Mouse (Mus musculus) WW6 (cell line): Measurements from ENCODE around the gene Acat2.
"Not testable (repeated sequence)": the region's sequence is repeated elsewhere in the genome, so short reads cannot be mapped to it uniquely, and the experiment has no call there.

ENCODE experiments used
- DNase-seq: peaks from one replicate; pipeline ENCODE4 v3.0.0-alpha.2; 2013; ENCODE audit warnings: low read depth, low spot score

Gene Acat2

GRCm38 (mm10) chr17:12959377-12959776, 1.2 kb downstream of the Acat2 start:
- DNase-seq, result not testable (repeated sequence)

GRCm38 (mm10) chr17:12956664-12957063, 3.9 kb downstream of the Acat2 start:
- no peak for DNase-seq

DNA sequence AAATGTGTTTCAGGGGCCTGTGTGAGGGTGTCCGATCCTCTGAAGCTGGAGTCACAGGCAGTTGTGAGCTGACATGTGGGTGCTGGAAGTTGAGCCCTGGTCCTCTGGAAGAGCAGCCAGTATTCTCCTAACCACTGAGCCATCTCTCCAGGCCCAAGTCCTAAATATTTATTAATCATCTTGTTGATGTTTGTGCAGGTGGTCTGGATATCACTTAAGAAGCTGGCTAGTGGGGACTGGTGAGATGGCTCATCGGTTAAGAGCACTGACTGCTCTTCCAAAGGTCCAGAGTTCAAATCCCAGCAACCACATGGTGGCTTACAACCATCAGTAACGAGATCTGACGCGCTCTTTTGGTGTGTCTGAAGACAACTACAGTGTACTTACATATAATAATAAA, 10.9 kb downstream of the Acat2 start:
- no peak for DNase-seq

- DNase-seq, result no peak
These were observed 17.9 kb downstream of the Acat2 start for GRCm38 (mm10) chr17:12942459-12943162.

DNA sequence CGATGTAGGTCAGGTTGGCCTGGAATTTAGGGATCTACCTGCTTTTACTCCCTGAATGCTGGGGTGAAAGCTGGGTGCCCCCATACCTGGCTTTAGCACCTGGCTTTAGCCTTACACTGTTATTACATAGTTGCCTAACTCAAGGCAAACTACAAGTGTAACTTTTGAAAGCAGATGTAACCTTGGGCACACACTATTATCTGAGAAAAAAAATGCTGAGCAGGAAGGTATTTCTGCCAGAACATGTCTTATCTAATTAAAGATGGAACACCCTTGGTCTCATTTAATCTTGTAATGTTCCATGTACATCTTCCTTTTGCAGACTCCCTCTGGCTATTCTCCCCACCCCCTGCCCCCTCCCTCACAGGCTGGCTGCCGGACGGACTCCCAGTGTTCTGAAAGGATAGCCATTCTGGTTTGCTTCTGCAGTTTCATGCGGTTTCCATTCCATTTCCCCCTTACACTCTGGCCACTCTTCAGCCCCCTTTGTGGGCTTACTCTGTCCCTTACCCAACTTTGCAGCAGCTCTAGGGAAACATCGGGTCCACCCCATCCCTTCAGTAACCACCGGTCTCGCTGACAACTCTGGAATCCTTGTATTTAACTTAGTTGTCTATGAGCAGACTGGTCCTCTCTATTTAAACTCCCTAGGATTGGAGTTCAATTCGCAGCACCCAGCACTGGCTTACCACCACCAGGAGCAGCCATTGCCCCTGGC, 18.8 kb downstream of the Acat2 start:
- DNase-seq, result no peak

- DNase-seq, result no peak
These were observed 20.3 kb downstream of the Acat2 start, which contains the start of gene Acat3 for GRCm38 (mm10) chr17:12940151-12940805. Acat3 (minus strand) TSS chr17:12940600.

GRCm38 (mm10) chr17:12939377-12940148, 21.0 kb downstream of the Acat2 start:
- not testable (repeated sequence) for DNase-seq

DNA sequence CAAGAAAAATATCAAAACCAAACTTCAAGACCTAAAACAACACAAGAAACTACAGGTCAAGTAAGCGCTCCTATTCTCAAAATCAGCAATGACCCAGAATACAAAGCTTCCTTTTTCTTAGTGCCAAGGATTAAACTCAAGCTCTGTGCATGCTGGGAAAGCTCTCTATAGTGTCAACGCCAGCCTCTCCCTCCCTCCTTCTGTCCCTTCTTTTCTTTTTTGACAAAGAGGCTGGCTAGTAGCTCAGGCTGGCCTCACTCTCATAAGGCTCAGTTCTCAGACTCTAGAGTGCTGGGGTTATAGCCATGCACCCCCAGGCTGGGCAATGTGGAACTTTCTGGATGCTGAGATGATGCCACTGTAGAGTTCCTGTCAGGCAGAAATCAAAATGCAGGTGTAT, 22.5 kb downstream of the Acat2 start:
- DNase-seq, result no peak

- DNase-seq, result no peak
These were observed 23.1 kb downstream of the Acat2 start for GRCm38 (mm10) chr17:12937412-12937970.

DNA sequence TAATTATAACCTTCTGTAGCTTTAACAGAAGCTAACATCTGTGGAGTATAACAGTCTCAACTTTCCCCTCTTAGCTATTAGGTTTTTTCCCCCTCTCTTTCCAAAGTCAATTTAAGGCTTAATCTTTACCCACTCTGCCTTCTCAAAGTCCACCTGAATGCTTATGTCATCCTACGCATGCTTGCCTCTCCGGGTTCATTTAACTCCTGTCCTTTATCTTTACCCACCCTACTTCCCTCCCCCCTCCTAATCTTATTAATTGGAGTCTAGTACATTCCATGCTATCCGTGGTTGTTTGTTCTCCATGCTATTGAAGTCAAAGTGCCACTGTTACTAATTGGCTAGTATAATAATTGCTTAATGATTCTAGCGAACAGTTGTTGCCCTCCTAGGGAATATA, 24.8 kb downstream of the Acat2 start:
- no peak for DNase-seq

DNA sequence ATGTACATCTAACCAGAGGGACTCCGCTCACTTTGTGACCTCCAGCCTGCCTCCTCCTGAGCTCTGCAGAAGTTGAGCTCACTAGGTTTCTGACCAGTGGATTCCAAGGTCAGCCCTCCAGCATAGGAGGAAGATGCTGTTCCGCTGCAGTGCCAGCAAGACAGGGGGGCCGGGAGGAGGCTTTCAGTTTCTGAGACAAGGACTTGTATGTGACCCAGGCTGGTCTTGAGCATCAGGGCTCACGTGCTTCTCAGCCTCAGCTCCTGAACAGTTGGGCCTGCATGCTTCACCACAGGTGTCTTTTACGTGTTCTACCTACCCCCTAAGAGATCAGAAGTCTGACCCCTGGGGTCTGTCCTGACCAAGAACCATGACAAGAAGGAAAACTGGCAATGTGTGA, 29.0 kb downstream of the Acat2 start:
- not testable (repeated sequence) for DNase-seq

DNA sequence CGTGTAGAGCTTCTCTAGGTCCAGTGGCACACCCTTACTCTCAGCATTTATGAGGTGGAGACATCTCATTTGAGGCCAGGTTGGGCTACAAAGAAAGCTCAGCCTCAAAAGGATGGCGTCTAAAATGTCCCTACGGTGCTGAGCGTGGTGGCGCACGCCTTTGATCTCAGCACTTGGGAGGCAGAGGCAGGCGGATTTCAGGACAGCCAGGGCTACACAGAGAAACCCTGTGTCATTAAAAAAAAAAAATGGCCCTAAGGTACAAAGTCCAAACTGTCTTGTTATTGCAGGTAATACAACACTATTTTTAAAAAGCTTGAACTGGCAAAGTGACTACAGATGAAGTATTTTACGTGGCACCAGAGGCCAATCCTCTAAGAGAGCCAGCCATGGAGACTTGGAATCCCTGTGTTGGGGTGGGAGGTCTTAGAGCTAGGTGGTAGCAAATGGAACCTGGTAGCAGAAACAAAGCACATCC, 34.8 kb downstream of the Acat2 start:
- no peak for DNase-seq

DNA sequence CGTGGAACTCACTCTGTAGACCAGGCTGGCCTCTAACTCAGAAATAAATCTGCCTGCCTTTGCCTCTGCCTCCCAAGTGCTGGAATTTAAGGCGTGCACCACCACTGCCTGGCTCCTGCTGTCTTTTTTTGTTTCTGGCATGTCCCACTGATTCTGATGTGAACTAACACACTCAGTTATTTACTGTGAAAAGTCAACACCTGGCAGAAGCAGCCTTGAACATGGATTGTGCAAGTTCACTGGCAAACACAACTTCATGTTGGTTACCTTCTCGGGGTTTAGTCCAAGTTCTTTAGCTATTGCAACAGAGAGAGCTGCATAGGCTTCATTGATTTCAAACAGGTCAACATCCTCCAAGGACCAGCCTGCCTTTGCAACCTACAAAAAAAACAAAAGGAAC, 35.5 kb downstream of the Acat2 start:
- DNase-seq, result no peak

DNA sequence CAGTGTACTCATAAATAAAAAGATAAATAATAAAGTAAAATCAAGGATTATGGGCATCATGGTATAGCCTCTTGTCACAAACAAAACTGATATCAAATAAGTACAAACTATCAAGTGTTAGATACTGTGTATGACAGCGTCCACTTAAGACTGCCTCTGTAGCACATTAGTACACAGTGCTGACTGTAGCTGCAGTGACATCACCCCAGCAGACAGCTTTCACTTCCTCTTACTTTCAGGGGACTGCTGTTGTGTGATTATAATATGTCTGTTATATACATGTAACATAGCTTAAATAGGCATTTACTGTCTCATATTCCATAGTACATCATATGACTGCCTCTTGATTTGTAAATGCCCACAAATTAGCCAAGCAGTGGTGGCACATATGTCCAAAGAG, 39.5 kb downstream of the Acat2 start:
- DNase-seq, result no peak

- peak; percentile 34 for DNase-seq
These were observed 43.8 kb downstream of the Acat2 start for GRCm38 (mm10) chr17:12916588-12917380.

DNA sequence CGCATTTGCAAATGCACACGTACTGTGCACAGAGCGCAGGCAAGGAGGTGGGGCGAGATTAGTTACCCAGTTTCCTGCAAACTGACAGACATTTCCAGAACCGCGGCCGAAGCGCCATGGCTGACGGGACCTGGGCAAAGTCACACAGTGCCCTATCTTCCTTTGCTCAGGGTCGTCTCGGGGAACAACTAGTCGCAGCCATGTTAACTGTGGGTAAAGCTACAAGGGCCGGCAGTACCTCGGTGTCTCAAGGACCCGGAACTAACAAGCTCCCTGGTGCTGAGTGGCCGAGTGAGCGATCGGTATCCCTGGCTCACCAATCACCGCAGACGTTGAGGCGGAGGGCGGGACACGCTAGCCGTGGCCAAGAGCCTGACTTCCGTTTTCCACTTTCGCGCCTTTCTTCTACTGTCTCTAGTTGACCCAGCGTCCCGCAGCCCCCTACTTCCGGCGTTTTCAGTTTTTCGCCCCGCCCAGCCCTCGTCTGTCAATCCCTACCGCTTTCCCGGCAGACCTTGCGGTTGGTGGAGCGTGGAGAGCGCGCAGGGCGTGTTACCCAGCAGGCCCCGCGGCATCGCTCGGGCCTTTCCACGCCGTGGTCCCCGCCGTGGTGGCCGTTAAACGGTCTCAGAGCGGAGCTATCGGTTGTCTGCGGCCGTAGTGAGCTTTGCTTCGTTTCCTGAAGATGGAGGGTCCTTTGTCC, 44.5 kb downstream of the Acat2 start, which contains the start of gene Mrpl18:
Gene Mrpl18 (minus strand): TSS at position 465 of the 703 bp plus-strand sequence.
- peak; percentile 98 for DNase-seq

GRCm38 (mm10) chr17:12915488-12915880, 45.1 kb downstream of the Acat2 start, which contains the start of gene Tcp1:
Tcp1 (plus strand) TSS chr17:12915701.
- no peak for DNase-seq

- no peak for DNase-seq
These were observed 50.2 kb downstream of the Acat2 start for GRCm38 (mm10) chr17:12910391-12910790.

DNA sequence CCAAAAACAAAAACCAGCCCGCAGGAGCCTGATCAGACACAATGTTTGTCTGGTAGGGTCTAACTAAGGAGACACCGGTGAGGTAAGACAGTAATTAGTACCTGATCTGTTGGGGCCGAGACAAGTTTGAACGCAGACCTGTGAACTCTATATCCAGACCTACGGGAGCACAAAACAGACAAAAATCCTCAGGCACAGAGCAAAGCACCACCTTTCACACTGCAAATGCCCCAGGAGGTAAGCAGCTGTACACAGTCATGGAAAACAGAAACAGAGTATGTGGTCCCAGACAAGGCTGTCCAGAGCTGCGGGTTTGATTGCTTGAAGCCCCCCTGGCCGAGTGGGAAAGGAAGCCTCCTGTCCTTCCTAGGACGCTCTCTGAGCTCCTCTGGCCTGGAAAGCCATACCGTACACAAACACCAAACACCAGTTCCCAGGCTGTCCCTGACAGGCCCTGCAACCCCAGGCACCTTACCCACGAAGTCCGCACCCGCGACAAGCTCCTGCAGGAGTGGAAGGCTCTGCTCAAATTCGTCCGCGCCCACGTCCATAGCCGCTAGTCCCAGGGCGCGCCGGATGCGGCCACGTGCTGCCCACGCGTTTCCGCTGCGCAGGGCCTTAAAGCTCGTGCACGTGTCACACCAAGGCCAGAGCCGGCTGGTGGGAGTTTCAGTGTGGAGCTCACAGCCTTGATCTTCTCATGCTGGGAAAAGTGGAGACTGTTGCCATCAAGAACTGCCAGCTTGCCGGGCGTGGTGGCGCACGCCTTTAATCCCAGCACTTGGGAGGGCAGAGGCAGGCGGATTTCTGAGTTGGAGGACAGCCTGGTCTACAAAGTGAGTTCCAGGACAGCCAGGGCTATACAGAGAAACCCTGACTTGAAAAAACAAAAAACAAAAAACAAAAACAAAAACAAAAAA, 50.9 kb downstream of the Acat2 start, which contains the start of gene Pnldc1:
Gene Pnldc1 (minus strand): TSS at position 870 of the 920 bp plus-strand sequence.
- DNase-seq, result peak; percentile 28
